Mouse (Mus musculus) cerebellum, adult 11-12 months (tissue): ENCODE measurements around the gene Dst.
"Not testable (repeated sequence)": the region's sequence is repeated elsewhere in the genome, so short reads cannot be mapped to it uniquely, and the experiment has no call there.

Source experiments
- DNase-seq: peaks from one replicate; pipeline ENCODE4 v3.0.0; 2022

The Dst gene

DNA sequence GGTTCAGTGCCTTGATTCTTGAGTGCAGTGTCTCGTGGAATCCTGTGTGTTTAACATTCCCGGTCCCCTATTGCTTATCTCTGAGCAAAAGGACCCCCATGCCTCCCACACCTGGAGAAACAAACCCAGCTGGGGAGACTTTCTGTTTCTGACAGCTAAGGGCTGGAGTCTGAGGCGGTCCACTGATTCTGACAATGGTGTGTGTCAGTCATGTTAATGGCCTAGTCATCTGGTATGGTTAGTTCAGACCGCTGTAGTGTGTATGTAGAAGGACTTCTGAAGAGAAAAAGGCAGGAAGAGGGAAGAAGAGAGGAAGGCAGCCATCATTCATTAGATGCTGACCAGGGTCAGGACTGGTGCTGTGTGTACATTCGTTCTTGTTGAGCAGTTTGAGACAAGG lies 125.0 kb downstream of the Dst start:
- DNase-seq = no peak

- DNase-seq = no peak
These were observed 125.5 kb downstream of the Dst start for GRCm38 (mm10) chr1:34033478-34033877.

DNA sequence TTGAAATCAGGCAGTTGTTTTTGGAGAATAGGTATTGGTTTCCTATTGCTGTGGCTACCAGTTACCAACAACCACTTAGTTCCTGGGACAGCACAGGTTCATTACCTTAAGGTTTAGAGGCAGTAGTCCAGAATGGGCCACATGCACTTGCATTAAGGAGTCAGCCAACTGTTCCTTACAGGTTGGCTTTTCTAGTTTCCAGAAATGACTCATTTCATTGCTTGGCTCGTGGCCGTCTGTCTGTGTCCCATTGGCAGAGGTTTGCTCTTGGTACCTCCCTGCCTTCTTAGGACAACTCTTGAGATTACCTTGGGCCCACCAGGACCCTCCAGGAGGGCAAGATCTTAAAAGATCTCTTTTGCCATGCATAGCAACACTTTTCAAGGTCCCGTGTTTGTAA lies 125.9 kb downstream of the Dst start:
- DNase-seq = no peak

DNA sequence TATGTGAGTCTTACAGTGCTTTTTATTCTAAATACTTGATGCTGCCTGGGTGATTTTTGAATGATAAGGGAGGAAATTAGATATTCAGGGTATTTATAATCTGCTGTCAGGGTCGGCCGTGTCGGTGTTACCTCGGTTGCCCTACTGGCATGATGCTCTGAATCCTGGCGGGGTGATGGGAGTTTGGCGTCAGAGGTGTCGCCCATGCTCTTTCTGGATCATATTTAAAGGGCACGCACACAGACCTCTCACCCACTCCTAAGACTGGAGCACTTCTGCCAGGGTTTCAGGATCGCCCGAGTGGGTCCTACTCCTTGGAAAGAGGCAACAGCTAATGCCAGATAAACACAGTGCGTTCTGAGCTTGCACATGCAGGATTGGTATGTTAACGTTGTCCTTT lies 128.1 kb downstream of the Dst start:
- no peak for DNase-seq

DNA sequence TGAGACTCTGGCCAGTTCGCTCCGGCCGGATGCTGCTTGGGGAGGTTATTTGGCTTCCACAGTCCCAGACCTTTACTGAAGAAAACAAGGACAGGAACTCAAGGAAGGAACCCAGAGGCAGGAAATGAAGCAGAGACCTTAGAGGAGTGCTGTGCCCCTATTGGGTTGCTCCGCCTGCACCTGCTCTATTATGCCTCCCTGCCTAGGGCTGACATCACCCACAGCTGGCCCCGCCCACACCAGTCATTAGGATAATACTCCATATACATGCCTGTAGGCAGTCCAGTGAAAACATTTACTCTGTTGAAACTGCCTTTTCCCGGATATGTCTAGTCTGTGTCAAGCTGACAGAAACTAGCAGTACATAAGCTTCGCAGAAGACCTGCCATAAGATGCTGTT lies 130.5 kb downstream of the Dst start:
- DNase-seq = no peak

DNA sequence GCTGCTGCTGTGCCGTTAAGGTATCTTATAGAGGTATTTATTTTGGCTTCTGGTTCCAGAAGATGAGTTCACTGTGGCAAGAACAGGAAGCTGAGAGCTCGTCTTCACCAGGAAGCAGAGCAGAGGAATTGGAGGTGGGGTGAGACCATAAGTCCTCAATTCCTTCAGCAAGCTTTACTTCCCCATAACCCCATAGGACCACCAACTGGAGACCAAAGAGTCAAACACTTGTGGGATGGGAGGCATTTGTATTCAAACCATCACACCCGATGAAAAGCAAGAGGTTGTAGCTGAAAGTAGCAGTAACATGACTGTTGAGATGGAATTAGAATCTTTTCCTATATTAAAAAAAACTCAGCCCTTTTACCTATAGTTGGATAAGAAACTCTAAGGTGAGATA lies 132.0 kb downstream of the Dst start:
- DNase-seq = no peak

- no peak for DNase-seq
These were observed 133.1 kb downstream of the Dst start for GRCm38 (mm10) chr1:34040901-34041721.

GRCm38 (mm10) chr1:34042299-34042698 lies 134.3 kb downstream of the Dst start:
- no peak for DNase-seq

- DNase-seq = no peak
These were observed 135.3 kb downstream of the Dst start for GRCm38 (mm10) chr1:34043327-34043726.

DNA sequence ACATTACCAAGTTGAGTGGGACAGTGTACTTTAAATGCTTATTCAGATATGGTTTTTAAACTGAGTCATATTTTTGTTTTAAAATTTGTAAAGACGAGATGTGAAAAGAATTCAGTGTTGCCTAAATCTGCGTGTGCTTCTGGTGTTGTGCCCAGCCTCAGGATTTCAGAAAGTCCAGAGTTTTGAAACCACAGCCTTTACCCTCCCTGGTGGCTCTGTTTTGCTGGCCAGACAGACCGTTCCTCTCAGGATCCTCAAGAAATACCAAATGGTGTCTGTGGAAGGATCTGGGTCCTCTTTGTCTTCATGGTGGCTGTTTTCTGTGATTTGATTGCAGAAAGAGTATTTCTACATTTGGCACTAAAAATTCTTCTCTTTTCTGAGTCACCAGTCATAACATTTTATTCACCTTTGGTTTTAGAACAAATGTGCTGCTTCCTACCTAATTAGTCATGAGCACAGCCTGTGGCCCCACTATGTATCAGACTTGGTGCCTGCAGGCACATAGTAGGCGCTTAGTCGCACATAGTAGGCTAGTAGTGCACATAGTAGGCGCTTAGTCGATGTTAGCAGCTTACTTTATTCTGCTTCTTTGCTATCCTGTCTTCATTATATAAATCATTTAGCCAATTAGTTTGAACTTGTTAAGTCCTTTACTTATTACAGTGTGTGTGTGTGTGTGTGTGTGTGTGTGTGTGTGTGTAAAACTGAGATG lies 136.0 kb downstream of the Dst start:
- no peak for DNase-seq

GRCm38 (mm10) chr1:34044675-34045074 lies 136.7 kb downstream of the Dst start:
- DNase-seq = no peak

DNA sequence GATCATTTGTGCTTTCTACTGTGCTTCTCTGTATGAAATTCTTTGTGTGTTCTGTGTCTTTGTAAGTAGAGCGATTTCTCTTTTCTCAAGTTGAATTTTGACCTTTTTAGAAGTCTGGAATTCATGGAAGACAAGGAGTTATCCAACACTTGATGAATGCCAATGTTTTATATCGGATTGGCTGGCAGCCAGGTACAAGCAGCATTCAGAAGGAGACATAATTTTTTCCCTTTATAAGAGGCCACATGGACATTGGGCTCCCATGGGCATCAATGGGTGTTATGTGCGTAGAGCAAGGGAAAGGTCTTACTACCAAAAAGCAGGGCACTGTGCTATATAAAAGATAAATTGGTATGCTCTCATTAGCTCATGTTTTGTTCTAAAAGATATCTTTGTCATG lies 139.3 kb downstream of the Dst start:
- DNase-seq = peak; percentile 42

GRCm38 (mm10) chr1:34051251-34051650 lies 143.2 kb downstream of the Dst start:
- no peak for DNase-seq

GRCm38 (mm10) chr1:34052422-34052821 lies 144.4 kb downstream of the Dst start:
- DNase-seq = no peak

- no peak for DNase-seq
These were observed 146.9 kb downstream of the Dst start for GRCm38 (mm10) chr1:34054970-34055369.

- DNase-seq = no peak
These were observed 148.6 kb downstream of the Dst start for GRCm38 (mm10) chr1:34056658-34057057.

GRCm38 (mm10) chr1:34059231-34059630 lies 151.2 kb downstream of the Dst start:
- DNase-seq = no peak

GRCm38 (mm10) chr1:34060446-34060845 lies 152.4 kb downstream of the Dst start:
- DNase-seq = no peak

- peak; percentile 74 for DNase-seq
These were observed 153.1 kb downstream of the Dst start for GRCm38 (mm10) chr1:34061078-34061477.

GRCm38 (mm10) chr1:34061860-34062259 lies 153.8 kb downstream of the Dst start:
- no peak for DNase-seq

GRCm38 (mm10) chr1:34063943-34064342 lies 155.9 kb downstream of the Dst start:
- DNase-seq = no peak

- no peak for DNase-seq
These were observed 157.6 kb downstream of the Dst start for GRCm38 (mm10) chr1:34065551-34066048.

DNA sequence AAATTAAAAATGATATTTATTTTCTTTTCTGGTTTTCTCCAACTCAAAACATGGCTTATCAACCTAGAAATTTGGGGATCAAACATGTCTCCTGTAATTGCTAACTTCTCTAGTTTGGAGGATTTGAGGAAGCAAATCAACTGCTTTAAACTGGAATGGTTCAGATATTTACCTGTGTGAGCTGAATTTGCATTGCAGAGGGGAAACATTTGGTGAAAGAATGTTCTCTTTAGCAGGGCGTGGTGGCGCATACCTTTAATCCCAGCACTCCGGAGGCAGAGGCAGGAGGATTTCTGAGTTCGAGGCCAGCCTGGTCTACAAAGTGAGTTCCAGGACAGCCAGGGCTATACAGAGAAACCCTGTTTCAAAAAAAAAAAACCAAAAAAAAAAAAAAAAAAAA lies 158.4 kb downstream of the Dst start:
- DNase-seq = not testable (repeated sequence)

DNA sequence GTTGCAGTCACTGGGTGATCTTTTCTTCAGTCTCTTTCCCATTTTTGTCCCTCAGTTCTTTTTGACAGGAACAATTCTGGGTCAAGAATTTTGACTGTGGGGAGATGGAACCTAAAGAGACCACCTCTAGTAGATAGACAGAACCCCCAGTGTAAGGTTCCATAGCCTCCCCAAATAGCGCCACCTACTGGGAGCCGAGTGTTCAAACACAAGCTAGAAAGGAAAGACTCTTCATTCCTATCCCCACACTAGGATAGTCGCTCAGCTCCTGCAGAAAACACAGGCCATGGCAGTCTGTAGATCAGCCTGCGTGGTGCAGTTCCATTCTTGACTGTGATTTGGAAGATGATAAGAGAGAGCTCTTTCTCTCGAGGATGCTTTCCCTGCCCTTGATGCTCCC lies 160.3 kb downstream of the Dst start:
- DNase-seq = no peak
